Mouse (Mus musculus) ES-E14 (cell line): ENCODE measurements around the gene Mmd2. TPM values are rescaled to one million over a fixed set of nuclear protein-coding genes. Genes with fewer than 3 reads are reported as not detected.

Experiments used
- DNase-seq: peaks from one replicate; pipeline ENCODE4 v3.0.0-alpha.2; 2013; ENCODE audit warnings: low read depth, low spot score
- H3K27ac ChIP-seq: 2 replicates; pipeline ENCODE4 v1.5.1; 2012; ENCODE audit warnings: low read depth, mild to moderate bottlenecking, low read length, moderate library complexity, mixed read lengths; ENCODE audit not compliant: poor library complexity, insufficient read depth, severe bottlenecking
- H3K36me3 ChIP-seq: 2 replicates; pipeline ENCODE4 v1.6.1; 2012; ENCODE audit warnings: mild to moderate bottlenecking, low read length, moderate library complexity, mixed read lengths; ENCODE audit not compliant: control insufficient read depth, poor library complexity, insufficient read depth, severe bottlenecking
- H3K4me1 ChIP-seq, 2 experiments: fragments of 150-350 bp in 1 of 2; sonication (generic) in 1 of 2; 2 replicates each; pipeline ENCODE4 v1.6.1; 2012; ENCODE audit warnings: low read length in 2 of 2, mild to moderate bottlenecking in 1 of 2, mixed read lengths in 1 of 2; ENCODE audit not compliant: control insufficient read depth in 2 of 2, insufficient read depth in 2 of 2, poor library complexity in 1 of 2
- H3K4me3 ChIP-seq, 2 experiments: fragments of 150-350 bp in 1 of 2; sonication (generic) in 1 of 2; 2 replicates each; pipeline ENCODE4 v1.5.1; 2012; ENCODE audit warnings: low read length in 2 of 2, low read depth in 1 of 2, mild to moderate bottlenecking in 1 of 2, mixed read lengths in 1 of 2; ENCODE audit not compliant: insufficient read depth in 1 of 2, poor library complexity in 1 of 2, severe bottlenecking in 1 of 2
- H3K9ac ChIP-seq: 2 replicates; pipeline ENCODE4 v1.6.1; 2012; ENCODE audit warnings: low read depth, mild to moderate bottlenecking, low read length, mixed read lengths; ENCODE audit not compliant: poor library complexity, insufficient read depth, severe bottlenecking
- H3K9me3 ChIP-seq: fragments of 150-350 bp; sonication (generic); 2 replicates; pipeline ENCODE4 v1.6.1; 2012; ENCODE audit warnings: low read depth, mild to moderate bottlenecking, low read length; ENCODE audit not compliant: control insufficient read depth, insufficient read depth
- CHD2 ChIP-seq: IDR thresholded peaks from 2 replicates; pipeline ENCODE4 v1.6.1; 2014; ENCODE audit warnings: mild to moderate bottlenecking, low read depth, low read length, inconsistent platforms
- HCFC1 ChIP-seq: IDR thresholded peaks from 2 replicates; pipeline ENCODE4 v1.6.1; 2012; ENCODE audit warnings: low read length, inconsistent platforms, borderline replicate concordance; ENCODE audit not compliant: insufficient read depth
- MAFK ChIP-seq: IDR thresholded peaks from 2 replicates; pipeline ENCODE4 v1.6.1; 2014; ENCODE audit warnings: mild to moderate bottlenecking, low read depth, low read length, inconsistent platforms; ENCODE audit not compliant: insufficient read depth
- ZC3H11A ChIP-seq: IDR thresholded peaks from 2 replicates; pipeline ENCODE4 v1.6.1; 2012; ENCODE audit warnings: low read depth, mild to moderate bottlenecking, inconsistent platforms, low read length, borderline replicate concordance
- ZNF384 ChIP-seq: IDR thresholded peaks from 2 replicates; pipeline ENCODE4 v1.6.1; 2012; ENCODE audit warnings: low read depth, low read length, inconsistent platforms
- in situ Hi-C, 2 experiments: fragments of 600-800 bp; cut with MboI; formaldehyde crosslinking; loops; one replicate each; pipeline ENCODE4 v1.15.1; 2025; ENCODE audit warnings: low sequenced_read_pairs in 2 of 2, inconsistent platforms in 1 of 2; ENCODE audit not compliant: unreplicated experiment in 2 of 2
- total RNA-seq: library from RNA; depleted of rRNA; stranded (reverse); fragments of 300-350 nt; gene quantifications from 2 replicates; pipeline ENCODE4 v1.2.3, GENCODE M21; 2012

Gene Mmd2
- total RNA-seq, 1 experiment = 2.2 TPM

DNA sequence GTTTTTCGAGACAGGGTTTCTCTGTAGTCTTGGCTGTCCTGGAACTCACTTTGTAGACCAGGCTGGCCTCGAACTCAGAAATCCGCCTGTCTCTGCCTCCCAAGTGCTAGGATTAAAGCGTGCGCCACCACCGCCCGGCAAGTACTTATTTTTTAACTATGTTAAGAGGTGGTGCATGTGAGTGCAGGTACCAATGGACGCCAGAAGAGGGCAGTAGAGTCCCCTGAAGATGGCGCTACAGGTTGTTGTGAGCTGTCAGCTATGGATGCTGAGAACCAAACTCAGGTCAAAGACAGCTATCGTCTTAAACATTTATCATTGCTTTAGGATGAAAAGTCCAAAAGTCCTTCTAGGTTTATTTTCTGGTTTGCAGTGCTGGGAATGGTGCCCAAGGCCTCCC lies 30.4 kb downstream of the Mmd2 start:
- Histone ChIP-seq H3K4me1 (peaks cover 0 to 5% of the 10 kb centered on the region in 2 experiments; a peak in 1 of 4 replicates), H3K9ac (no peak overlapping the region), H3K4me3 (no peak overlapping the region), H3K9me3 (no peaks in the 10 kb centered on the region), H3K27ac (no peak overlapping the region), H3K36me3 (no peaks in the 10 kb centered on the region)
- in situ Hi-C loops = no loop called here
- DNase-seq = no peak
- TF ChIP-seq ZC3H11A (no peak), ZNF384 (no peak), MAFK (no peak), HCFC1 (no peak), CHD2 (no peak)

DNA sequence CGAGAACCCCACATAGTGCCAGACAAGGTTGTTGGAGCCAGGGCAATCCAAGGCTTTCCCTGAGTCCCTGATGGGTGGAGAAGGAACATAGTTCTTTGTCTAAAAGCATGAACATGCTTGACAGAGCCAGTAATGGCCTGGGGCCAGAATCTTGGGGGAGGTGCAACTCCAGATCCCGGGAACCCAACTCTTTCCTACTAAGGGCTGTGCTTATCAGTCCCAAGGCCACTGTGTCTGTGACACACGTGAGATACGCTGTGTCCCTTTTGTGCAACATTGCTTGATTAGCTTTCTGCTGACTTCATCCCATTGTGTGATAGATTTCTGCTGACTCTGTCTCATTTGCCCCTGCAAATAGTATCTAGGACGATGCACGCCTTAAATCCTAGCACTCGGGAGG lies 31.8 kb downstream of the Mmd2 start:
- Histone ChIP-seq H3K27ac (no peak overlapping the region), H3K9me3 (no peaks in the 10 kb centered on the region), H3K36me3 (no peaks in the 10 kb centered on the region), H3K4me3 (no peak overlapping the region), H3K4me1 (peaks cover 0 to 5% of the 10 kb centered on the region in 2 experiments; a peak in 1 of 4 replicates), H3K9ac (no peak overlapping the region)
- in situ Hi-C loops = no loop called here
- no peak for TF ChIP-seq ZNF384
- no peak for TF ChIP-seq ZC3H11A
- TF ChIP-seq HCFC1 = no peak
- no peak for TF ChIP-seq CHD2
- TF ChIP-seq MAFK = no peak
- no peak for DNase-seq

DNA sequence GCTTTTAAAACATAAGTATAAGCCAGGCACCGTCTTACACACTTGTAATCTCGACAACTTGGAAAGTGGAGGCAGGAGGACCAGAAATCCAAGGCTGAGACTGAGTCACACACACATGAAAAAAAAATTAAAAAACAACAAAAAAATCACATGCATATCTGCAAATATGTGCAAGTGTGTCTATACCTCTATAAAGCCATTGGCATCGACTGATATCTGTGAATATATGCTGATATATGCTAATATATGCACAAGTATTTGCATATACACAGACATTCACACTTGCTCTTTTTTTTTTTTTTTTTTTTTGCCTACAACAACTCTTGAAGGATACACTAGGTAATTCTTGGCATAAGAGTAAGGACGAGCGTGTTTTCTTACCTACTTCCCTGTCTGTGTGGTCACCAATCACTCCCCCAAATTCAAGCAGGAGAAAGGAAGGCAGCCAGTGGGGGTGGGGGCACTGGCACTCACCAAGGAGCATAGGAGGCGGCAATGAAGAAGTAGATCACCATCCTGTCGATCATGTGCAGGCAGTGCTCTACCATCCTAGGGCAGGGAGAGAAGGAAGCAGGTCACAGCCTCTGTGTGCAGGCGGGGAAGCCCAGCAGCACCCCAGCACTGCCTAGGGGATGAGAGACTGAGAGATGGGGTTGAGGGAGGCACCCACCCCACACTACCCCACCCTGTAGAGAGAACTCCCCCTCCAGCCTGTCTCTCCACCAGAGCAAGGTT lies 34.1 kb downstream of the Mmd2 start:
- H3K36me3 ChIP-seq = no peaks in the 10 kb centered on the region
- no peaks in the 10 kb centered on the region for H3K9me3 ChIP-seq
- in situ Hi-C loops = no loop called here
- peaks cover 0 to 5% of the 10 kb centered on the region in 2 experiments; a peak in 1 of 4 replicates for H3K4me1 ChIP-seq
- no peak overlapping the region for H3K27ac ChIP-seq
- TF ChIP-seq ZNF384 (no peak), MAFK (no peak), ZC3H11A (no peak), HCFC1 (no peak), CHD2 (no peak)
- no peak for DNase-seq
- H3K9ac ChIP-seq = no peak overlapping the region
- no peak overlapping the region for H3K4me3 ChIP-seq

DNA sequence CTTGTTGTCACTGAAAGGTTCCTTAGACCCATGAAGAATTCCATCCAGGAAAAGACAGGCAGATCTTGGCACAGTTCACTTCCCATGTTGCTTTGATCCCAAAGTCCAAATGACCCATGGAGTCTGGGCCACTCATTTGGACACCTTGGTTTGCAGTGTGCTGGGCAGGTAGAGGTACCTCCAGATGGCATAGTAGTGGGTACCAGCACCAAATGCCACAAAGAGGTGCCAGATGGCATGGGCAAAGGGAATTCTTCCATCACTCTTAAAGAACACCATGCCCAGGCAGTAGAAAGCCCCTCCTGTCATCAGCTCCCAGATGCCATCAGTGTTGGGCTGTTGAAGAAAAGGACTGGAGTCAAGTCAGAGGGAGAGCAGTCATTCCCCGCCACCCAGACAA lies 44.0 kb downstream of the Mmd2 start:
- no peaks in the 10 kb centered on the region for H3K9me3 ChIP-seq
- peaks cover 0 to 8% of the 10 kb centered on the region in 2 experiments; a peak in 1 of 4 replicates for H3K4me1 ChIP-seq
- H3K36me3 ChIP-seq = no peaks in the 10 kb centered on the region
- no peak overlapping the region for H3K27ac ChIP-seq
- H3K9ac ChIP-seq = no peak overlapping the region
- in situ Hi-C loops = no loop called here
- no peak overlapping the region for H3K4me3 ChIP-seq
- DNase-seq = no peak
- TF ChIP-seq CHD2 (no peak), MAFK (no peak), ZC3H11A (no peak), HCFC1 (no peak), ZNF384 (no peak)
